Mouse (Mus musculus) skeletal muscle tissue, adult 2 months (tissue): ENCODE results near the gene Prr14.
"Not testable (repeated sequence)": the region's sequence is repeated elsewhere in the genome, so short reads cannot be mapped to it uniquely, and the experiment has no call there.

Experiments
- DNase-seq: peaks from one replicate; pipeline ENCODE4 v3.0.0-alpha.2; 2012; ENCODE audit warnings: low read depth, low spot score

The Prr14 gene

GRCm38 (mm10) chr7:127459311-127459710 is at the start of gene Prr14:
Prr14 (plus strand) TSS chr7:127459611.
- DNase-seq = not testable (repeated sequence)

GRCm38 (mm10) chr7:127411418-127411817 is 48.0 kb upstream of the Prr14 start:
- no peak for DNase-seq

- peak; percentile 79 for DNase-seq
These were observed 37.8 kb upstream of the Prr14 start, which contains the start of gene Zfp688 for GRCm38 (mm10) chr7:127421388-127422191. Zfp688 (minus strand) TSS chr7:127422068.

GRCm38 (mm10) chr7:127422247-127422646 is 37.2 kb upstream of the Prr14 start:
- peak; percentile 10 for DNase-seq

GRCm38 (mm10) chr7:127425291-127425690 is 34.1 kb upstream of the Prr14 start:
- no peak for DNase-seq

GRCm38 (mm10) chr7:127425911-127426310 is 33.5 kb upstream of the Prr14 start:
- no peak for DNase-seq

- no peak for DNase-seq
These were observed 33.1 kb upstream of the Prr14 start for GRCm38 (mm10) chr7:127426354-127426753.

- no peak for DNase-seq
These were observed 24.2 kb upstream of the Prr14 start for GRCm38 (mm10) chr7:127435206-127435605.

GRCm38 (mm10) chr7:127437724-127438123 is 21.7 kb upstream of the Prr14 start:
- DNase-seq = no peak

- no peak for DNase-seq
These were observed 15.4 kb upstream of the Prr14 start for GRCm38 (mm10) chr7:127443976-127444375.

- peak; percentile 96 for DNase-seq
These were observed 10.7 kb upstream of the Prr14 start, which contains the start of gene Zfp689 for GRCm38 (mm10) chr7:127448521-127449300. Zfp689 (minus strand) TSS chr7:127449158.

GRCm38 (mm10) chr7:127449966-127450365 is 9.4 kb upstream of the Prr14 start:
- no peak for DNase-seq

GRCm38 (mm10) chr7:127453056-127453455 is 6.4 kb upstream of the Prr14 start:
- no peak for DNase-seq

GRCm38 (mm10) chr7:127454905-127455304 is 4.5 kb upstream of the Prr14 start:
- DNase-seq = no peak

GRCm38 (mm10) chr7:127458371-127459122 is 864 bp upstream of the Prr14 start:
- not testable (repeated sequence) for DNase-seq

- DNase-seq = no peak
These were observed 5.8 kb downstream of the Prr14 start for GRCm38 (mm10) chr7:127465191-127465590.

- DNase-seq = not testable (repeated sequence)
These were observed 6.3 kb downstream of the Prr14 start for GRCm38 (mm10) chr7:127465670-127466069.

- no peak for DNase-seq
These were observed 7.2 kb downstream of the Prr14 start for GRCm38 (mm10) chr7:127466606-127467005.

- no peak for DNase-seq
These were observed 10.8 kb downstream of the Prr14 start for GRCm38 (mm10) chr7:127470011-127470715.

- peak; percentile 96 for DNase-seq
These were observed 11.6 kb downstream of the Prr14 start for GRCm38 (mm10) chr7:127470743-127471645.
